Mouse (Mus musculus) gastrocnemius, adult 18-20 months (tissue): Measurements from ENCODE around the gene Cpm. TPM values are rescaled to one million over a fixed set of nuclear protein-coding genes. Genes with fewer than 3 reads are reported as not detected.
"Not testable (repeated sequence)": the region's sequence is repeated elsewhere in the genome, so short reads cannot be mapped to it uniquely, and the experiment has no call there.

Experiments
- DNase-seq: peaks from one replicate; pipeline ENCODE4 v3.0.0; 2021; ENCODE audit warnings: low spot score
- total RNA-seq, 2 experiments: library from RNA; stranded (reverse); gene quantifications; 2 replicates each; pipeline ENCODE4 v1.2.3; 2021

Cpm gene
- total RNA-seq, 2 experiments from 2014 or later, result 2.5 to 2.9 TPM

DNA sequence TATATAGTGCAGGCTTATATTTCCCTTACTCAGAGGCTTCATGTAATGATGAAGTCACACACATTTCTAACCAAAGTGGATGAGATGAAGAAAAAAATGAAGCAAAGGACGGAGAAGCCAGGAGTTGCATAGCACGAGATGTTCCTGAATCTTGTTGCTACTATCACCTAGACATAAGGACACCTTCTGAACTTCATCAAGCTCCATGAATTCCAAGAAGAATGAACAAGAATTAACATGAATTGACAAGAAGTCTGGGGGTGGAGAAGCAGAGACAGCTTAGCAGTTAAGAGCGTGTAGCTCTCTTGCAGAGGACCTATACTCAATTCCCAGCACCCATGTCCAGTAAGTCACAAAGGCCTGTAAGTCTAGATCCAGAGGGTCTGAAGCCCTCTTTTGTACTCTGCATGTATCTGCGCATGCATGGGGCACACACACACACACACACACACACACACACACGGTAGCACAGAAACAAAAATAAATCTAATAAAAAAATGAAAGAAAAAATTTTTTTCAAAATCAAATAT is 36.2 kb upstream of the Cpm start:
- no peak for DNase-seq

DNA sequence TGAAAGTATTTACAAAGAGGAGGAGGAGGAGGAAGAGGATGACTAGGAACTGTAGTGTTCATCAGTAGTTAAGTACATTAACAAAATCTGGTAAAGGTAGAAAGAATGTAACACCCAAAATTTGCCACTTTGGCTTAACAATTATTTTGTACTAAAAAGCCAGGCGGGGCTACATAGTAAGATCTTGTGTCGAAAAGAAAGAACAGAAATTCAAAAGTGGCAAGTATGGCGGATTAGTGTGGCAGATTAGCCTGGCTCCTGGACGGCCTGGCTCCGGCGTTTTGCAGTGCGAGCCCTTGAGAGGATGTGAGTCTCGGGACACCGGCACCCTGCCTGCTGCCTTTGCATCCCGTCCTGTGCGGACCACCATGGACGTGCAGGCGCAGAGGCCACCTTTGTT is 35.4 kb upstream of the Cpm start:
- DNase-seq, result no peak

DNA sequence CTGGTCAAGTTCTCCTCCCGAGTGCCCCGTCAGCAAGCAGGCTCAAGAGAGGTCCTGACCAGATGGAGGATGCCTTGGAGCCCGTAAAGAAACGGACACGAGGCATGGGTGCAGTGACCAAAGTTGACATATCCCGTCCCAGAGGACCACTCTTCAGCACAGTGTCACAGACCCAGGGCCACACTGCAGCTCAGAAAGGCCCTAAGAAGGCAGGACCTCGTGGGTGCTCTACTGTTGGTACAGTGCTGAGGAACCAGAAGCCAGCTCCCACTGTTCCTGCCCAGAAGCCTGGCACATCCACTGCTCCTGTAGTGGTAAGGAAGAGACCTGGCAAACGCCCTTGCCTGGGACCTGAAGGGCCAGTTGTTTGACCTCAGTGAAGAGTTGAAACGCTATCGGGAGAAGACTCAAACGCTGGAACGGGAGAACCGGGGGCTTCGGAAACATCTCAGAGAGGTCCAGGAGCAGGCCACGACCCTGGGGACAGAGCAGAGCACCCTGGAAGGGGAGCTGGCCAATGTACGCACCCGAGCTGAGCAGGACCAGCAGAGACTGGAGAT is 34.9 kb upstream of the Cpm start:
- no peak for DNase-seq

DNA sequence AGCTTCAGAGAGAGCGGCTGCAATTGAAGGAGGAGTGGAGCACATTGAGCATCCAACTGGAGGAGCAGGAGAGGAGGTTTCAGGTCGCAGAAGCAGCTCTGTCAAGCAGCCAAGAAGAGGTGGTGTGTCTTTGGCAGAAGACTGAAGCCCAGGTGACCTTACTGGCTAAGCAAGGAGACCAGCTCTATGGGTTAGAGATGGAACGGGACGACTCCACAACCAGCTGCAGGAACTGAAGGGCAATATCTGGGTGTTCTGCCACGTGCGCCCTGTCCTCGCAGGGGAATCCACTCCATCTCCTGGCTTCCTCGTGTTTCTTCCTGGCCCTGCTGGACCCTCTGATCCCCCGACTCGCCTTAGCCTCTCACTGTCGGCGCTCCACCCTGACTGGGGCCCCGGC is 34.4 kb upstream of the Cpm start:
- DNase-seq, result no peak

DNA sequence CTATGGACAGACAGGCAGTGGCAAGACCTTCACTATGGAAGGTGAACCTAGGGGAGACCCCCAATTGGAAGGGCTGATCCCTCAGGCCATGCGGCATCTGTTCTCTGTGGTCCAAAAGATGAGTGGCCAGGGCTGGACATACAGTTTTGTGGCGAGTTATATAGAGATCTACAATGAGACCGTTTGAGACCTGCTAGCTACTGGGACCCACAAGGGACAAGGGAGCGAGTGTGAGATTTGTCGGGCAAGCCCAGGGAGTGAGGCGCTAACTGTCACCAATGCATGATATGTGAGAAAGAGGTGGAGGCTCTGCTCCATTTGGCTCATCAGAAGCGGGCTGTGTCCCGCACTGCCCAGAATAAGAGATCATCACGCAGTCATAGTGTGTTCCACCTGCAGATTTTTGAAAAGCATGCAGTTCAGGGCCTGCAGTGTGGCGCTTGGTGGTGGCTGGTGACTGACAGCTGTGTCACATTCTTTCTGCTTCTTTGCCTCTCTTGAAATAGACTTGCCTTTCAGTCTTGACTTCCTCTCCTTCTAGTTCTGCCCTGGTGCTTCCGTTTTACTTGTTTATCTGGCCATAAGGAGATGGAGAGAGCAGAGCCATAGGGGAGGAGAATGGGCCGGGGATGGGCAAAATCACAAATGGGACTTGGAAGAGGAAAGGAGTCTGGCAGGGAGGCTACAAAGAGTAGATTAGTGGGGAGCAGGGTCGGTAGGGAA is 33.7 kb upstream of the Cpm start:
- DNase-seq, result no peak

DNA sequence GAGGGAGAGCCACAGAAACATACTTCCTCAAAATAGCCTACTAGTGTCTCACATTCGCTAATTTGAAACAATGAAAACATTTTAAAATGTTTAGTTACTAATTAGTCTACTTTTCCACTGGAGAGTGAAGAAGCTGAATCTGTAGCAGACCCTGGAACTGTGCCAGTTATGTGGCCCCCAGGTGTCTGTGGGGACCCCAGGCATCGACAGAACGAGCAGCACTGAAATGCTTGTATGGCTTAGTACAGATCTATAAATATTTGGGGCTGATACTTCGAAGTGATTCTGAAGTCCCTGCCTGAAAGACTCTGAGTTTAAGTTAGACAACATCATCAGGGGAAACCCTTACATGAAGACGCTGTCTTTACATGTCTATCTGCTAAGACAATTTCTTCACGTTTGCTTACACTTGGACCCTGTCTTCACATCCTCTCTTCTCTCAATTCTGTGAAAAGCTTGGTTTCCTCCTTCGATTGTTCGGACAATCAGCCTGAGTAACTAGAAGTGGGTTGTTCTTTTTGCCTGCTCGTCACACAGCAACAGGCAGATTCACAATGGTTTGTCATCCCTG is 33.0 kb upstream of the Cpm start:
- no peak for DNase-seq

DNA sequence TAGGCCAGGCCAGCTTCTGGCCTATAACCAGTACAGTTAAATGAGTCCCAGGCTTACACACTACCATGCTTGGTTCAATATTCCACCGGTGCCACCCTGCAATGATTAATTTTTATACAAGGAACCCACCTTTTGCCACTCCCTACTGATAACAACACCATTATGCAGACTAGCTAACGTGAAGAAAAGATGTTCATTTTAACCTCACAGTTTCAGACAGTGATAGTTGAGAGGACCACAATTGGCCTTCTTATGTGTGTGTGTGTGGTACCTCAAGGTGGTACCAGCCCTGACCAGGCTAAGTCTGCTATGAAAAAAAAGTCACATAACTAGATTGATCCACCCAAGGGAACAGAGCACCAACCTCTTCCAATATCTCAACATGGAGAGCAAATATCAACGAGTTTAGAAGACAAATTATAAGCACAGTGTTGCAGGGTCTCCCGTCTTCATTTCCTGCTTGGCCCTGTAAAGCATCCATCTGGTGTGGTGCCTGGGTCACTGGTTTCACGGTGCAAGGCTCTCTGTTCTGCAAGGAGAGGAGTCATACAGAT is 32.5 kb upstream of the Cpm start:
- DNase-seq, result no peak

DNA sequence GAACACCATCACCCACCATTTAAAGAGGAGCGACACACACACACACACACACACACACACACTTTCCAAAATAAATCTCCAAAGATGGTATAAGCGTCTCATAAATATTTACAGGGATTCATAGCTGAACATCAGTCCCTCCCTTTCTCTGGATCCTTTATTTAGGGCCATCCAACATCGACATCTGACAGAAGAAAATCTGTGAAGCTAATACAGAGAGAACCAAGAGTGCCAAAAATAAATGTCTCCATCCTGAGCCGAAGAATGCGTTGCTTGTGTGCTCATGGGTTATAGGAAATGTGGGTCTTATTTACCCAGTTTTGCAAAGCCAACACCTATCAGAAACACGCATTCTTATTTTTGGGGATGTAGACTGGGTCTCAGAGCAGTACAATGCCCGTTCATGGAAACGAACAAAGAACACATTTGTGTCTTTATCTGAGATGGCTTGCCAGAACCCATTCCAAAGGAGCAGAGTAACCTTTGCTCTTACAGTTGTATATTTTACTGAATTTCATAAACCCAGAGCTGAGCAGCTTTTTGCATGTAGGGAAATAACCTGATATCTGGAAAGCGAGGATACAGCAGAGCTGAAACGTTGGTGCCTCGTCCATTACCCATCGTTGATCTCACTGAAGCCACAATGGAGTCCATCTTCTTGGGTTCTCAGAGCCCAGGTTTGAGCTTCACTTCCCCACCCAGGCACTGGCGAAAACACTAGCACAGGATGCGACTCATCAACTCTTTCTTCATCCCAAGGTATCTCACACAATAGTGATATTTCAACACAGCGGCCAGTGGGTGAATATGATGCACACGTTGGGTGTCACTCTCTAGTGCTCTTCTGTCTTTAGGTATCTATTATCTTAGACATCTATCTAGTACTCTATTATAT is 31.7 kb upstream of the Cpm start:
- DNase-seq, result not testable (repeated sequence)

DNA sequence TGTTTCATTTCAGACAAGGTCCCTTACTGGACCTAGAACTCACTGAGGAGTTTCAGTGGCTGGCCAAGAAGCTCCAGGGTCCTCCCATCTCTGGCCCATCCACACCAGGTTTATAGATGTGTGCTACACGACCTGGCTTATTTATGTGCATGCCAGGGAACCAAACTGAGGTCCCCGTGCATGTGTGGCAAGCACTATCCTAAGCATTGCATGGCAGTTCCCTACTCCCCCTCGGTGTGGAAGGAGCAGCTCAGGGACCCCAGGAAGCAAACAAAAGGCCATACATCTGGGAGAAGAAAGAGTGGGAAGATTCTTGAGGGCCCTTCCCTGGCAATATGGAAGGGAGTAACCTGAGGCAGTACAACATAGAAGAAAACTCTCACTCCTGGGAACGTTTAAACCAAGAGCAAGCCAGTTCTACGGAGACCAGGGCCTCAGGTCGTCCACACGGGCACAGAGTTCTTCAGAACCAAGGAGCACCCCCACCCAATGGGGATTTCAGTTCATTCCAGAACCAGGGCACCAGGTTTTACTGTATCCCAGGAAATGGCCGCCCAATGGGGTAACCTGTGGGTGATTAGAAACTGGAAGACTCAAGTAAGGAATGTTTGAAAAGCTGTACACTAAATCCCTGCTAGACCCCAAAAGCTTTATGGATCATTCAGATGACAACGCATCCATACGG is 30.9 kb upstream of the Cpm start:
- DNase-seq, result no peak

DNA sequence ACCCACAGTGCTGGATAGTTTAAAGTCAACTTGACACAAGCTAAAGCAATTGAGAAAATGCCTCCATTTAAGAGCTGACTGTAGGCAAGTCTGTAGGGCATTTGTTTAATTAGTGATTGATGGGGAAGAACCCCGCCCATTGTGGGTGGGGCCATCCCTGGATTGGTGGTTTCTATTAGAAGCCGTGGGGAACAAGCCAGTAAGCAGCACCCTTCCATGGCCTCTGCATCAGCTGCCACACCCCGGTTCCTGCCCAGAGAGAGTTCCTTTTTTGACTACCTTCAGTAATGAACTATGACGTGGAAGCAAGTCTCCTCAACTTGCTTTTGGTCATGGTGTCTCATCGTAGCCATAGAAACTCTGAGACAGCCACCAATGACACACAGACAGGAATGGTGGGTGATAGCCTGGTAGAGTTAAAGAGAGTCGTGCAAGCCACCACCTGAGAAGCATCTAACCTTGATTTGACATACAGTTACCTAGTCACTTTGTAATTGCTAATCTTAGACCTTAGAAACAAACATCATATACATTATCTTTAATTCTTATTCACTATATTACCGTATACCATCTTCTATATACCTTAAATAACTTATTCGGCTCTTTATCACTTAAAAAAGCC is 30.2 kb upstream of the Cpm start:
- DNase-seq, result not testable (repeated sequence)

DNA sequence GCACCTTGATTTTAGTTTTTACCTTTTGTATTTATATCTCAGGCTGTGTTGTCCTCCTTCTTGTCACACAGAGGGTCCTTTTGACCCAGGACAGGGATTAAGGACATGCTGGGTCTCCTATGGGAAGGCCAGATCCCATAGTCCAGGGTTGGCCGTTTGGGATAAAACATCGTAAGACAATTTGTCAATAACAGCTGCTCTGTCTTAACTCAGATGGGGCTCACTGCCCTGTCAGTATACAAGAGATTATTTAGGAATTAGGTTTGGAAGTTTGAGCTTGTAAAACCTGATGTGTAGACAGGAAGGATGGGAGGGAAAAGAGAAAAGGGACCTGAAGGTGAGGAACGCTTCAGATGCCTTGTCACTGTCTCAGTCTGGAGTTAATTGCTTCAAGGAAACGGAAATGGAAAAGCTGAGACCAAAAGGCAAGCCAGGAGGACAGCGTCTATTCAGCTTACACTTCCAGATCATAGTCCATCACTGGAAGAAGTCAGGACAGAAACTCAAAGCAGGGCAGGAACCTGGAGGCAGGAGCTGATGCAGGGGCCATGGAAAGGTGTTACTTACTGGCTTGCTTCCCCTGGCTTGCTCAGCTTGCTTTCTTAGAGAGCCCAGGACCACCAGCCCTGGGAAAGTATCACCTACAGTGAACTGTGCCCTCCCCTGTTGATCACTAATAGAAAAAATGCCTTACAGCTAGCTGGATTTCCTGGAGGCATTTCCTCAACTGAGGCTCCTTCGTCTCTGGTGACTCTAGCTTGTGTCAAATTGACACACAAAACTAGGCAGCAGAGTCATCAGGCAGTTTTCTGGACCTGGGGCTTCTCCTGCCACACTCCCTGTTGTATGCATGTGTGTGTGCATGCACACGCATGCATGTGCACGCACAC is 27.9 kb upstream of the Cpm start:
- DNase-seq, result no peak

DNA sequence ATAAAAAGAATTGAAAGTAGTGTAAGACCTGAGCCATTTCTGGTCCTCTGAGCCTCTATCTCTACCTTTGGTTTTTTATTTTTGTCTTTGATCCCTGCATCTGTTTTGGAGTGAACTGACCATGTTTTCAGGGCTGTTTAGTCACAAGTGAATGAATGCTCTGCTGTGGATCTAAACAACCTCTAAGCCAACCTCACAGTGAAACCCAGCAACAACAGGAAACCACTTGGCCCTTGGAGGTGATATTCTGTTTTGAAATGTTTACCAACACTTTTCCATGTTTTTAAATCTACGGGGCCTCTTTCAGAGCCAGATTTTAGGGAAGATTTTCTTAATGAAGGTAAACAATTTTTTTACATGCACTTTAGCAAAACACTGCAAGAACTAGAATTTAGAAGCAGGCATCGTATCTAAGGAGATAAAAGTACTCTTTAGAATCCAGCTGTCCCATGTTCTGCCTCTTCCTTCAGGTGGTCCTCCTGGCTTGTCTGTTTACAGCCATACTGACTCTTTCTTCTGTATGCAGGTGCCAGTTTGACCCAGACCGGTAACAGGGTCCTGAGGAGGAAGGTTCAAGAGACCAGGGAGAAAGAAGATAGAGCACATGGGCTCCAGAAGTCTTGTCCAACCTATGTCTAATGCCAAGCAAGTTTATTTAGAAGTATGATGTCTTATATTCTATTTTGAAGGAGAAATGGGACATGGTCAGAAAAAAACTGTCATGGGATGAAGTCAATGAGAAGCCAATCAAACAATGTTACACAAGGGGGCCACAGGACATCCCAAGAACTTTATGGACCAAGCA is 26.8 kb upstream of the Cpm start:
- no peak for DNase-seq

DNA sequence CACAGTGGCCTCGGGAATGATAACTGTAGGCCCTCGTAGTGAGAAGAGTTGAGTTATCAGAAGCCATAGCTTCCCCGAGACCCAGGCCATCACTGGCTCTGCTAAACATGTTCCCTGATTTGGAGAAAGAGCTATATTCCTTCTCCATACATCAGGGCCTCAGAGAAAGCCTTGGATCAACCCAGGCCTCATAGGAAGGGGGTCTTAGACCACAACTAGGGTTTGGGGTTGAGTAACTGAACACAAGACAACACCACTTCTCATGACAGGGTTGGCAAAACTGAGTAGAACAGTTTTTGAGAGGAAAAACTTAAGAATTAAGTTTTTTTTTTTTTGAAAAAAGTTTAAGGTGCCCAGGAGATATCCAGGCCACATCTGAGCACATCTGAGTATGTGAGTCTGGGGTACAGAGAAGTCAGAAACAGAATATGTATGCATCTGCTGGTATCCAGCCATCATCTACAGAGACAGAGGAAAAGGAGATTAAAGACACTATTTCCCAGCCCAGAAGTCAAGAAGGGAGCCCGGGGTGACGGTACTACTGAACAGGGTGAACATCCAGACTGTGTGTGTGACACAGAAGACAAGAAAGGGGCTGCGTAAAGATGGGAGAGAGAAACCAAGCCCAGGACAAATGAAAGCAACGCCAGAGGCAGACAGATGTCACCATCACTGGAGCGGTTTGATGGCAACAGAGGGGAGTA is 26.0 kb upstream of the Cpm start:
- no peak for DNase-seq

DNA sequence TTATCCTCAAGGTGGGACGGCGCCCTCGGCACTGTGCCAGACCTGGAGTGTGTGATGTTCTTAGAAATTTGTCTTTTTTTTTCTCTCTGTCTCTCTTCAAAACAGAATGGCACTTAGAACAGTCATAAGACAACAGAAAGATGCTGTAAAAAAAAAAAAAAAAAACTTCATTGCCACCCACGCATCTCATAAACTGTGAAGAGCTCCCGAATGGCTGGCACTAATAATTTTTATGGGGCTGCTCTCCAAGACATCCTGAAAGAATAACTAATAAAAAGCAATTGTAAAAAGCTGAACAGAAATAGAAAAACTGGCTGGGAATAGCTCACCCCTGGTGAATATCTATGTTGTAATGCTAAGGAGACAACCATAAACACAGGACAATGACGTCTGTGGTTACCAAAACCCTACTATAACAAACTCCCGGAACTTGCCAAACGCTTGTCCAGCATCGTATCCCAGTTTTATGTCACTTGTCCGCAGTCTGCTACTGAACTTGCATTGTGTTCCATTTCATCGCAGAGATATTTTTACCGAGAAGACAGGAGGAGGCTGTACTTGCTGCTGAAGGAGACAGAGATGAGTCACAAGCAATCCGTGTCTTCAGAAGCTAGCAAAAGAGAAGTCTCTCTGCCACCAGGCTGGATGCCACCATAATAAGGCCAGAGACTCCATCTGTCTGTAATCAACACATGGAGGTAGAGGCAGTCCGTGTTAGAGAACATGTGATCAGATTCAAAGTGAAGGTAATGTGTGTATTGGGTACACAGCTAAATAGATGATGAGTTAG is 25.3 kb upstream of the Cpm start:
- no peak for DNase-seq

DNA sequence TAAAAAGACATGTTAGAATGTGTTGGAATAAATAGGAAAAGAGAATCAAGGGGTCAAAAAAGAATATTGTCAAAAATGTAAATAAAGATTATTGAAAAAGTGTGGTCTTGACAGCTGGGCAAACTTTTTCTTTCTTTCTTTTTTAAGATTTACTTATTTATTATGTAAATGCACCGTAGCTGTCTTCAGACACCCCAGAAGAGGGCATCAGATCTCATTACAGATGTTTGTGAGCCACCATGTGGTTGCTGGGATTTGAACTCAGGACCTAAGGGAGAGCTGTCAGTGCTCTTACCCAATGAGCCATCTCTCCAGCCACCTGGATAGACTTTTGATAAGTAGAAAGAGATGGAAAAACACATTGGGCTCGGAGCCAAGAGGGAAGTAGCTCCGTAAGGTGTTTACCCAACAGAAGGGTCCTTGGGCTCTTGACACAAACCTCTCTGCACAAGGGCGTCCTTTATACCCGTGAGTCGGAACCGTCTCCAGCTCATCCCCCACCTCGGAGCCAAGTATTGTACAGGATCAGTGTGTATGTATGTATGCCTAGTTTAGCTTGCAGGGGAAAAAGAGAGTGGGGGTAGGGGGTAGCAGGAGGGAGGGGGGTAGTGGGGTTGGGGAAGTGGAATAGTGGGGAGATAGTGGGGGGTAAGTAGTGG is 24.5 kb upstream of the Cpm start:
- DNase-seq, result no peak
